Mouse (Mus musculus): ENCODE data around the gene Rrp1. TPM values are rescaled to one million over a fixed set of nuclear protein-coding genes. Genes with fewer than 3 reads are reported as not detected.
A peak's percentile ranks its signal among the peaks of the same experiment; 100 is the strongest.

The Rrp1 gene
- polyA plus RNA-seq, 1 experiment from 2014 or later = 336 TPM

DNA sequence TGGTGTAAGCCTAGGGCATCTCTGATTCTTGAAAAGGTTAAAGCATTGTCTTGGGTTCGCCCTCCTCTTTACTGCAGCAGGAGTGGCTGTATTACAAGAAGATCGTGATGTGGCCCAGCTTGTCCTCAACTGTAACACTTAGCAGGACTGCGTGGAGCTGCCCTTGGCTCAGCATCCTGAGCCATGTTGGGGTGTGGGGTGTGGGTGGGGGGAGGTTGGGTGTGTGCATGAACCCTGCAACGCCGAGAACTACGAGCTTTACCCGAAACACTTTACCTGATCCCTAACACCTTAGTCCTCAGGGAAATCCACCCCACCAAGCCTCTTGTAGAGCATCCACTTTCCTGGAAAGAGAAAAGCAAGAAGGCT is 293 bp upstream of the Rrp1 start:
- no peaks in the 10 kb centered on the region for H3K9me3 ChIP-seq (ENCODE audit: control insufficient read depth, low read length)
- H3K27me3 ChIP-seq (ENCODE audit: control insufficient read depth, insufficient read depth, low read length) = no peaks in the 10 kb centered on the region
- H3K27ac ChIP-seq = peak overlapping the region; percentile 84
- H3K36me3 ChIP-seq (replicated peaks; ENCODE audit: control insufficient read depth, insufficient read depth) = peaks cover 29% of the 10 kb centered on the region
- peak overlapping the region; percentile 37 for H3K9ac ChIP-seq
- H3K4me3 ChIP-seq (replicated peaks; ENCODE audit: low read length) = peak overlapping the region; percentile 74
- peaks cover 11% of the 10 kb centered on the region for H3K4me1 ChIP-seq (replicated peaks; ENCODE audit: control insufficient read depth, insufficient read depth, low read length)
- ATAC-seq (ENCODE audit: low FRiP score) = no peak; the same call in 1 of the 2 replicates
- WGBS = 46% methylated on average over 7 of the region's 7 CpGs
- H3K4me2 ChIP-seq (replicated peaks) = peak overlapping the region; percentile 70
- DNase-seq (ENCODE audit: low spot score) = no peak

- H3K4me3 ChIP-seq (replicated peaks; ENCODE audit: low read length) = peak overlapping the region; percentile 74
- WGBS = 16% methylated on average over 8 of the region's 8 CpGs
- H3K4me1 ChIP-seq (replicated peaks; ENCODE audit: control insufficient read depth, insufficient read depth, low read length) = peaks cover 11% of the 10 kb centered on the region
- H3K27me3 ChIP-seq (ENCODE audit: control insufficient read depth, insufficient read depth, low read length) = no peaks in the 10 kb centered on the region
- DNase-seq (ENCODE audit: low spot score) = no peak
- no peak for ATAC-seq (ENCODE audit: low FRiP score)
- H3K36me3 ChIP-seq (replicated peaks; ENCODE audit: control insufficient read depth, insufficient read depth) = peaks cover 42% of the 10 kb centered on the region
- H3K9ac ChIP-seq = peak overlapping the region; percentile 75
- no peaks in the 10 kb centered on the region for H3K9me3 ChIP-seq (ENCODE audit: control insufficient read depth, low read length)
- H3K4me2 ChIP-seq (replicated peaks) = peak overlapping the region; percentile 70
- H3K27ac ChIP-seq = peak overlapping the region; percentile 84
These were observed 992 bp downstream of the Rrp1 start for GRCm38 (mm10) chr10:78411851-78412250.

- no peak for DNase-seq (ENCODE audit: low spot score)
- H3K9me3 ChIP-seq (ENCODE audit: control insufficient read depth, low read length) = no peaks in the 10 kb centered on the region
- no peak for ATAC-seq (ENCODE audit: low FRiP score)
- H3K27ac ChIP-seq = no peak overlapping the region
- peaks cover 67% of the 10 kb centered on the region for H3K36me3 ChIP-seq (replicated peaks; ENCODE audit: control insufficient read depth, insufficient read depth)
- WGBS = 85% methylated on average over 9 of the region's 9 CpGs
- no peak overlapping the region for H3K4me3 ChIP-seq (replicated peaks; ENCODE audit: low read length)
- H3K4me2 ChIP-seq (replicated peaks) = no peak overlapping the region
- no peaks in the 10 kb centered on the region for H3K27me3 ChIP-seq (ENCODE audit: control insufficient read depth, insufficient read depth, low read length)
- peaks cover 11% of the 10 kb centered on the region for H3K4me1 ChIP-seq (replicated peaks; ENCODE audit: control insufficient read depth, insufficient read depth, low read length)
- no peak overlapping the region for H3K9ac ChIP-seq
These were observed 3.6 kb downstream of the Rrp1 start for GRCm38 (mm10) chr10:78409035-78409788.

GRCm38 (mm10) chr10:78407132-78407531 is 5.7 kb downstream of the Rrp1 start:
- Histone ChIP-seq H3K4me3 (replicated peaks; ENCODE audit: low read length) (no peak overlapping the region), H3K27ac (no peak overlapping the region), H3K36me3 (replicated peaks; ENCODE audit: control insufficient read depth, insufficient read depth) (peaks cover 87% of the 10 kb centered on the region), H3K4me2 (replicated peaks) (no peak overlapping the region), H3K9ac (no peak overlapping the region), H3K27me3 (ENCODE audit: control insufficient read depth, insufficient read depth, low read length) (no peaks in the 10 kb centered on the region), H3K4me1 (replicated peaks; ENCODE audit: control insufficient read depth, insufficient read depth, low read length) (peaks cover 11% of the 10 kb centered on the region), H3K9me3 (ENCODE audit: control insufficient read depth, low read length) (no peaks in the 10 kb centered on the region)
- DNase-seq (ENCODE audit: low spot score) (no peak), ATAC-seq (ENCODE audit: low FRiP score) (no peak)
- WGBS = 92% methylated on average over 4 of the region's 4 CpGs

DNA sequence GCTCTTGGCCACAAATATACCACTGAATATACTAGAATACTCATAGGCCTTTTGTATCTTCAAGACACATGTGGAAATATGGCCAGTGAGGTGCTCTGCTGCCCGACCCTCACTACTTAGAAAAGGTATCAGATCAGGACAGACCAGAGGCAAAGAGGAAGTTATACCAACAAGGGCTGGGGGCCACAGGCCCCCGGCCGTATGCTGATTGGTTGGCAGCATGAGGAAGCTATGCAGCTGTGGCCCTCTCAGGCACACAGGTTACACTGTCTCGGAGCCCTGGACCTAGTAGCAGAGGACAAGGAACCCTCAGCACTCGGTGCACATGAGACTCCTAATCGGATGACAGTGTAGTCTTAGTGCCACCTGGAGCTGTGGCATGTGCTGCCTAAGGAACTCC is 6.7 kb downstream of the Rrp1 start:
- H3K36me3 ChIP-seq (replicated peaks; ENCODE audit: control insufficient read depth, insufficient read depth) = peaks cover 97% of the 10 kb centered on the region
- WGBS = 94% methylated on average over 6 of the region's 6 CpGs
- H3K27me3 ChIP-seq (ENCODE audit: control insufficient read depth, insufficient read depth, low read length) = no peaks in the 10 kb centered on the region
- H3K4me1 ChIP-seq (replicated peaks; ENCODE audit: control insufficient read depth, insufficient read depth, low read length) = peaks cover 2% of the 10 kb centered on the region; the same call in 1 of the 2 replicates
- no peaks in the 10 kb centered on the region for H3K9me3 ChIP-seq (ENCODE audit: control insufficient read depth, low read length)
- no peak for ATAC-seq (ENCODE audit: low FRiP score)
- H3K4me3 ChIP-seq (replicated peaks; ENCODE audit: low read length) = no peak overlapping the region
- no peak overlapping the region for H3K4me2 ChIP-seq (replicated peaks)
- H3K9ac ChIP-seq = no peak overlapping the region
- DNase-seq (ENCODE audit: low spot score) = no peak
- H3K27ac ChIP-seq = no peak overlapping the region

- H3K9me3 ChIP-seq (ENCODE audit: control insufficient read depth, low read length) = no peaks in the 10 kb centered on the region
- H3K27ac ChIP-seq = no peak overlapping the region
- ATAC-seq (ENCODE audit: low FRiP score) (no peak), DNase-seq (ENCODE audit: low spot score) (no peak)
- H3K4me3 ChIP-seq (replicated peaks; ENCODE audit: low read length) = no peak overlapping the region
- no peak overlapping the region for H3K9ac ChIP-seq
- peaks cover 82% of the 10 kb centered on the region for H3K36me3 ChIP-seq (replicated peaks; ENCODE audit: control insufficient read depth, insufficient read depth)
- WGBS = 94% methylated on average over 14 of the region's 14 CpGs
- H3K27me3 ChIP-seq (ENCODE audit: control insufficient read depth, insufficient read depth, low read length) = no peaks in the 10 kb centered on the region
- no peak overlapping the region for H3K4me2 ChIP-seq (replicated peaks)
- H3K4me1 ChIP-seq (replicated peaks; ENCODE audit: control insufficient read depth, insufficient read depth, low read length) = no peaks in the 10 kb centered on the region
These were observed 10.4 kb downstream of the Rrp1 start for GRCm38 (mm10) chr10:78402301-78402922.

DNA sequence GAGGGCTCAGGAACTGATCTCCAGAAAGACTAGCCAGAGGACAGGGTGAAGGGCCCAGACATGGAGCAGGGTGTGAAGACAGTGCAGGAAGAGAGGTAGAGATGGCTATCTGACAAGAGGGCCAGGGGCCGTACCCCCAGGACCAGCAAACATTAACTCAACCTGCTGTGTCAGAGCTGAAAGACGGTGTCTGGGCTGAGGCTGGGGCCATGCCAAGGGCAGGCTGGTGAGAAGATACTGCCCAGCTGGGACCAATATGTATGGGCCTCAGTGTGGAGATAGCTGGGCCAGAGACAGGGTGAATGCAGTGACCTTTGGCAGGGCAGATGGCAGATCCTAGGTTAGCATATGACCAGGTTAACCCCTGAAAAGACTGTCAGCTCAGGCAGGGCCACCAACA is 11.7 kb downstream of the Rrp1 start:
- Histone ChIP-seq H3K9ac (no peak overlapping the region), H3K9me3 (ENCODE audit: control insufficient read depth, low read length) (no peaks in the 10 kb centered on the region), H3K27ac (no peak overlapping the region), H3K4me3 (replicated peaks; ENCODE audit: low read length) (no peak overlapping the region), H3K27me3 (ENCODE audit: control insufficient read depth, insufficient read depth, low read length) (no peaks in the 10 kb centered on the region), H3K4me1 (replicated peaks; ENCODE audit: control insufficient read depth, insufficient read depth, low read length) (0 out of 2 replicates have a peak, but pooled peaks cover 5% of the 10 kb centered on the region), H3K36me3 (replicated peaks; ENCODE audit: control insufficient read depth, insufficient read depth) (peaks cover 69% of the 10 kb centered on the region), H3K4me2 (replicated peaks) (no peak overlapping the region)
- no peak for DNase-seq (ENCODE audit: low spot score)
- WGBS = 89% methylated on average over 2 of the region's 2 CpGs
- ATAC-seq (ENCODE audit: low FRiP score) = no peak

DNA sequence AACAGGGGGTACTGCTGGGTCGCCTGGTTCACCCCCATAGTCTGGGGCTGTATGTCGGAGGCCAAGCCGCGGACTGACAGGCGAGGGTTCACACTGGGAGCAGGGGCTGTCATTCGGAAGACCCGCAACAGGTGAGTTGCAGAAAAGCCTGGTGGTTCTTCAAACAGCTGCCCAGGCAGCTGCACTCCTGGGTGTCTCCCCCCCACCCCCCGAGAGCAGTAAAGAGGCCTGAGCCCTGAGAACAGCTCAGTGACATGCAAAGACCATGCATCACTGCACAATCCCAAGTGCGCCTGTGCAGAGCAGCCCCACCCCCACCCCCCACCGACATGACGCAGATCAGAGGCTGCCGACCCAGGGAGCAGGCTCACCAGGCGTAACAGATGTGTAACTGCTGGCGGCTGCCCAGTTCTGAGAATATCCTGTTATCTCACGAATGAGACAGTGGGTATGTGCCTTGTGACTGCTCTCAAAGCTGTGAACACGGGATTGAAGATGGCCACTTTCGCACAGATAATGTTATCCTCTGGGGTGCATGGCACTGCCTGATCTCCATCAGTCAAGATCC is 13.7 kb downstream of the Rrp1 start:
- peaks cover 51% of the 10 kb centered on the region for H3K36me3 ChIP-seq (replicated peaks; ENCODE audit: control insufficient read depth, insufficient read depth)
- 38% methylated on average over 17 of the region's 17 CpGs for WGBS

GRCm38 (mm10) chr10:78396625-78396885 is 16.3 kb downstream of the Rrp1 start:
- WGBS = 44% methylated on average over 4 of the region's 4 CpGs
- no peaks in the 10 kb centered on the region for H3K9me3 ChIP-seq (ENCODE audit: control insufficient read depth, low read length)
- H3K27me3 ChIP-seq (ENCODE audit: control insufficient read depth, insufficient read depth, low read length) = peaks cover 10% of the 10 kb centered on the region
- H3K4me2 ChIP-seq (replicated peaks) = peak overlapping the region; percentile 29
- ATAC-seq (ENCODE audit: low FRiP score) (peak; percentile 48), DNase-seq (ENCODE audit: low spot score) (no peak)
- H3K27ac ChIP-seq = no peak overlapping the region
- no peak overlapping the region for H3K4me3 ChIP-seq (replicated peaks; ENCODE audit: low read length)
- H3K4me1 ChIP-seq (replicated peaks; ENCODE audit: control insufficient read depth, insufficient read depth, low read length) = peaks cover 9% of the 10 kb centered on the region; the same call in 1 of the 2 replicates
- H3K9ac ChIP-seq = no peak overlapping the region
- H3K36me3 ChIP-seq (replicated peaks; ENCODE audit: control insufficient read depth, insufficient read depth) = peaks cover 26% of the 10 kb centered on the region

More for the DNA sequence above, 13.7 kb downstream of the Rrp1 start:
- ATAC-seq (ENCODE audit: low FRiP score) = no peak
- Histone ChIP-seq H3K27me3 (ENCODE audit: control insufficient read depth, insufficient read depth, low read length) (no peaks in the 10 kb centered on the region), H3K4me1 (replicated peaks; ENCODE audit: control insufficient read depth, insufficient read depth, low read length) (peaks cover 9% of the 10 kb centered on the region; the same call in 1 of the 2 replicates), H3K9ac (no peak overlapping the region), H3K4me2 (replicated peaks) (no peak overlapping the region), H3K4me3 (replicated peaks; ENCODE audit: low read length) (no peak overlapping the region), H3K9me3 (ENCODE audit: control insufficient read depth, low read length) (no peaks in the 10 kb centered on the region), H3K27ac (0 out of 2 replicates have a peak overlapping the region, but pooled peaks have one; percentile 3)
- no peak for DNase-seq (ENCODE audit: low spot score)
